Mouse (Mus musculus) gastrocnemius, adult 8-10 months (tissue): ENCODE results near the gene Mapk1ip1l. TPM values are rescaled to one million over a fixed set of nuclear protein-coding genes. Genes with fewer than 3 reads are reported as not detected.

Experiments used
- DNase-seq, 2 experiments: peaks; one replicate each; pipeline ENCODE4 v3.0.0; 2022; ENCODE audit warnings: low spot score in 2 of 2
- total RNA-seq, 4 experiments: library from RNA; stranded (reverse); gene quantifications; 2 replicates each; pipeline ENCODE4 v1.2.4; 2022

The Mapk1ip1l gene
- total RNA-seq, 4 experiments from 2014 or later: 19.0 to 27.0 (median 24.2) TPM

- no peak for DNase-seq
Observed at GRCm38 (mm10) chr14:47356622-47357021, 58.6 kb downstream of the Mapk1ip1l start.

DNA sequence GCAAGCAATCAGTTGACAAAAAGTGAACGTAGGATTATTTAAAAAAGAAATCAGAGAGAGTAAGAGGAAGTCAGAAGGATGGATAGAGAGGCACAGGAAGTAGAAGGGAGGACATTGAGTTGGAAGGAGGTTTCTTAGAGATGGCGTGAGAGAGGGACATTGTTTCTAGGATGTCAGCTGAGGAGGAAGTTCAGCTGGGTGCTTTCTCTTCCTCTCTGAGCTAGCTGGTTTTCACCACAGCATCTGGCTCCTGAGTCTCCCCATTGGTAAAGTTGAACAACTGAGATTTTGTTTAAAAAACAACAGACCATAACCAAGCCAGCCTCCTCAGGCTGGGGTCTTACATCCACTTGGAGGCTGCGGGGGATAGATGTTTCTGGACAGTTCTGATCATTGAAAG is 61.5 kb downstream of the Mapk1ip1l start:
- no peak for DNase-seq

DNA sequence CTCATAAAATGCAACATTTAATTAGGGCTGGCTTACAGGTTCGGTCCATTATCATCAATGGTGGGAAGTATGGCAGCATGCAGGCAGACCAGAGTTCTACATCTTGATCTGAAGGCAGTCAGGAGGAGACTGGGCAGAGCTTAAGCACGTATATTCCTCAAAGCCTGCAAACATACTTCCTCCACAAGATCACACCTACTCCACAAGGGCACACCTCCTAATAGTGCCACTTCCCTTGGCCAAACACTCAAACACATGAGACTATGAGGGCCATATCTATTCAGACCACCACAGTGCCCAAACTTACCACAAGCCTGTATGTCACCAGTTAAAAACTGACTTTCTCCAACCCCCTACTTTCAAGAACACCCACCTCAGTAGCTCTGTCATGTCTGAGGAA is 63.4 kb downstream of the Mapk1ip1l start:
- DNase-seq: no peak

DNA sequence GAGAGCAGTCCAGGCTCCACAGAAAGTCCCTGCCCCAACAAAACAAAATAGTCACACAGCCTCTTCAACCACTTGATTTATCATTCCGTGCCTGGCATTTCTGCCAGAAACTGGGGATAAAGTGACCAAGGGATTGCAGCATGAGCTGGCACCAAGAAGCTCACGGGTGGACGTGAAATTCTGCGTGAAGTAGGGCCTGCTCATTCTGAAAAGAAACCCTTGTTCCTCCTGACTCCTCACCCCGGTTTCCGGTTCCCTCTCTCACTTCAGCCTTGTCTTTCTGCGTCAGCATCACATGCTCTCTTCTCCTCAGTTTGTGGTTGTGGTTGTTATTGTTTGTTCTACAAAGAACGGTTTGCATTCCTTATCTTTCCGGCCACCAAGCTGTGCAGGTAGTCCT is 63.8 kb downstream of the Mapk1ip1l start:
- no peak for DNase-seq

- DNase-seq: no peak
Observed at GRCm38 (mm10) chr14:47364742-47365449, 66.8 kb downstream of the Mapk1ip1l start.

- no peak for DNase-seq
Observed at GRCm38 (mm10) chr14:47366881-47367321, 68.8 kb downstream of the Mapk1ip1l start.

GRCm38 (mm10) chr14:47367461-47367860 is 69.4 kb downstream of the Mapk1ip1l start, which contains the start of gene Lgals3:
TSS of gene Lgals3 (plus strand) at chr14:47367751.
- DNase-seq: no peak

DNA sequence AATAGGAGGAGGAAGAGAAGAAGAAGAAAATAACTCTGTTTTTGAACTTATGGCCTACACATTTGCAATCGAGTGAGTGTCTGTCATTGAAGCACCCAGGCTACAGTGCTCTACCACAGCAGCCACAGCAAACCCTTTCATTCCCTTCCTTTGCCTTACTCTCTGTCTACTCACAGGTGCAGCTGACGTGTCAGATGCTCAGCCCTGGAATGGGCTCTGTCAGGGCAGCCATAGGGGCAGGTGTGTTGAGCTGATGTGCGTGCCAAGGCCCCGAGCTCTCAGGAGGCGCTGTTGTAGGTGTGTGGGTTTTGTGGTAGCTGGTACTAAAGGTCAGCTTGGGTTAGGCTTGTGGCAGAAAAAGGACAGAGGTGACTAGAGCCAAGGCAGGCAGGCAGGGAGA is 71.7 kb downstream of the Mapk1ip1l start:
- no peak for DNase-seq

- no peak for DNase-seq
Observed at GRCm38 (mm10) chr14:47370790-47371189, 72.7 kb downstream of the Mapk1ip1l start.

DNA sequence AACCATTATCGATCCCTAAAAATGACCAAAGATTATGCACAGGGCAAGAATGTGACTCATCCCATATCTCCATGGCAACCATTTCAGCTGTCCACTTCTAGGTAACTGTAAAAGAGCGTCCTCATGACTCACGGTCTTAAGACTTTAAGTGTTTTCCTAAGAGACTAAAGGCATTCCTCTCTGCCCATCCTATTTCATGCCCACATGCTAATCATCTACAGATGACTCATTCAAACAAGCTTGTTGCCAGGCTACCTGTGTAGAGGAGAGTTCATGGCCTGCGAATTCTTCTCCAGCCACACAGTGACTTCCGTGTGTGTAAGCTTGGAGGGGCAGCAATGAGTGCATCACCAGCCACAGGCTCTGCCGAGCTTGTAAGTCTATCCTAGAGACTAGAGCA is 73.6 kb downstream of the Mapk1ip1l start:
- DNase-seq: no peak

Other genes with a start within 250 kb of the Mapk1ip1l start
- gene Gch1, start 108.9 kb upstream of the Mapk1ip1l start, total RNA-seq: 1 to 10 TPM; 1.7 to 2.6 (median 2.4) TPM
- gene Wdhd1, start 21.4 kb upstream of the Mapk1ip1l start, total RNA-seq: 1 to 10 TPM in 1 of 4 experiments, under 1 TPM in 3; 0.10 to 1.0 (median 0.49) TPM
- gene Socs4, start 21.3 kb upstream of the Mapk1ip1l start, total RNA-seq: 1 to 10 TPM; 6.7 to 9.9 (median 7.4) TPM
- gene Lgals3, start 69.5 kb downstream of the Mapk1ip1l start, total RNA-seq: 1 to 10 TPM; 2.1 to 8.5 (median 4.6) TPM
- gene Dlgap5, start 120.1 kb downstream of the Mapk1ip1l start, total RNA-seq: not detected
- 10 to 100 TPM; 10.2 to 15.1 (median 10.7) TPM for gene Fbxo34, start 152.2 kb downstream of the Mapk1ip1l start, total RNA-seq